Mouse (Mus musculus): Measurements from ENCODE around the gene Aqp6. TPM values are rescaled to one million over a fixed set of nuclear protein-coding genes. Genes with fewer than 3 reads are reported as not detected.

Aqp6 gene
- polyA plus RNA-seq (2015; fragmentation: Nextera tagmentation; extraction: Ambion mirVana): not detected in 2 replicates

DNA sequence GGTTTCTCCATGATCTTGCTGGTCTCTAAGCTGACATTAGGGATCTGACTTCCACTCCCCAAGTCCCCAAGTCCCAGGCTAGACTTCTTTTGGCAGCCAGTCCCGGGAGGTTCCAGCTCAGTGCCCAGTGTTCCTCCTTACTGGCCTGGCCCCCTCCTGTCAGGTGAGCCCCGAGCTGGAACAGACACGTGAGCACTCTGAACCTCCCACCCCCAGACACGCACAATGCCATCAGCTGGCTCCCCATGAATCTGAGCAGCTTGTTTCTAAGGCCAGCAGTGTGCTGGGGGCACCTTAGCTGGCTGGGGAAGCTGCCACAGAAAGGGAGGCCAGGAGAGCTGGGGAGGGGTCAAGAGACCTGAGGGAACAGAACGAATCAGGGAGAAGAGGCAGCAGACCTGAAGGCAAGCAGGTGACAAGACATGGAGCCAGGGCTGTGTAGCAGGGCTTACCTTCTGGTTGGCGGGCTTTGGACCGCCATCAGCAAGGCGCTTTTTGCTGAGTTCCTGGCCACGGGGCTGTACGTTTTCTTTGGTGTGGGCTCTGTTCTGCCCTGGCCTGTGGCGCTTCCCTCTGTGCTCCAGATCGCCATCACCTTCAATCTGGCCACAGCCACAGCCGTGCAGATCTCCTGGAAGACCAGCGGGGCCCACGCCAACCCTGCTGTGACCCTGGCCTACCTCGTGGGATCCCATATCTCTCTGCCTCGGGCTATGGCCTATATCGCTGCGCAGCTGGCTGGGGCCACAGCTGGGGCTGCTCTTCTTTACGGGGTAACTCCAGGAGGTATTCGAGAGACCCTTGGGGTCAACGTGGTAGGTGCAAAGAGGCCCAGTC, at the start of gene Aqp6:
TSS of gene Aqp6 (plus strand) at position 415 of the 837 bp plus-strand sequence.
- Histone ChIP-seq H3K4me3 (ENCODE audit: low read depth, low read length) (no peak within 1 kb of the TSS), H3K4me1 (ENCODE audit: insufficient read depth, low read depth, low read length) (no peaks in the 10 kb centered on the region; the same call in 1 of the 2 replicates), H3K27me3 (replicated peaks; ENCODE audit: insufficient read depth, low read length) (0 out of 2 replicates have a peak, but pooled peaks cover 8% of the 10 kb centered on the region), H3K27ac (ENCODE audit: low read length) (no peak within 1 kb of the TSS), H3K9ac (replicated peaks; ENCODE audit: low read depth) (no peak within 1 kb of the TSS), H3K4me2 (replicated peaks; ENCODE audit: low read depth, low read length) (no peak within 1 kb of the TSS), H3K9me3 (ENCODE audit: low read length) (no peaks in the 10 kb centered on the region), H3K36me3 (ENCODE audit: insufficient read depth, low read length) (no peaks in the 10 kb centered on the region)
- no peak for DNase-seq (ENCODE audit: low spot score)
- ATAC-seq: no peak
- TF ChIP-seq EP300 (IDR thresholded peaks at IDR 0.05) (no peak), CTCF (IDR thresholded peaks at IDR 0.05) (no peak)
- 72% methylated on average over 22 of the region's 22 CpGs for WGBS

DNA sequence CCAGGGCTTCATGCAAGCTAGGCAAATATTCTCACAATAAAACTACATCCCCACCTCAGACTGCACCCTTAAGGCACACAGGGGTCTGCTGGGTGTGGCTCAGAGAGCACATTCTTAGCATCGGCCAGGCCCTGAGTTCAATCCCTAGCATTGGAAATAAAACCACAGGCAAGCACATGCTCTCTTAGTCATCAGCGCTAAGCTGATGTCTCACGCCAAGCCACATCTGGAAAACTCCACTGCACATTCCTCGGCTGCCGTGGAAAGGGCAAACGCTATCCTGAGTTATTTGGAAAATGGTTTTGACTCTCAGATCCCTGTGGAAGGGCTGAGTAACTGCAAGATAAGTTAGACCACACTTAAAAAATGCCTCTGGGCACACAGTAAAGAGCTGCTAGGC, 47.4 kb upstream of the Aqp6 start:
- peak; percentile 48 for DNase-seq (ENCODE audit: low spot score)
- Histone ChIP-seq H3K9me3 (ENCODE audit: low read length) (no peaks in the 10 kb centered on the region), H3K4me2 (replicated peaks; ENCODE audit: low read depth, low read length) (no peak overlapping the region), H3K4me1 (ENCODE audit: insufficient read depth, low read depth, low read length) (no peaks in the 10 kb centered on the region), H3K9ac (replicated peaks; ENCODE audit: low read depth) (no peak overlapping the region), H3K4me3 (ENCODE audit: low read depth, low read length) (no peak overlapping the region), H3K36me3 (ENCODE audit: insufficient read depth, low read length) (no peaks in the 10 kb centered on the region), H3K27ac (ENCODE audit: low read length) (no peak overlapping the region), H3K27me3 (replicated peaks; ENCODE audit: insufficient read depth, low read length) (no peaks in the 10 kb centered on the region)
- 39% methylated on average over 6 of the region's 6 CpGs for WGBS
- peak; percentile 46; the same call in 1 of the 2 replicates for ATAC-seq
- TF ChIP-seq EP300 (IDR thresholded peaks at IDR 0.05): no peak
- 0 out of 2 replicates have a peak, but pooled peaks have one; percentile 11 for TF ChIP-seq CTCF (IDR thresholded peaks at IDR 0.05)

DNA sequence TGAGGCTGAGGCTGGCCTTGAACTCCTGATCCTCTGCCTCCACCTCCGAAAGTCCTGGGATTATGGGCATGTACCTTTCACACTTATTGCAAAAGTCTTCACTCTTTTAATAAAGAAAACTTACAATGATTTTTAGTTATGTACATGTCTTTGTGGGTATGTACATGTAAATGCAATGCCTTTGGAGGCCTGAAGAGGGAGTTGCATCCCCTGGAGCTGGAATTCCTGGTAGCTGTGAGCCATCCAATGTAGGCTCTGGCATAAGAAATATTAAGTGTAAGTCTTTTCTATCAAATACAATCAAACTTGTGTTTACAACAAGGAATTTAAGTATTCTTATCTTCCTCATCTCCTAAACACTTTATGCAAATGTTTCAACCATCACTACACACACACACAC, 42.3 kb upstream of the Aqp6 start:
- ATAC-seq: no peak
- Histone ChIP-seq H3K4me3 (ENCODE audit: low read depth, low read length) (no peak overlapping the region), H3K9me3 (ENCODE audit: low read length) (no peaks in the 10 kb centered on the region), H3K4me1 (ENCODE audit: insufficient read depth, low read depth, low read length) (no peaks in the 10 kb centered on the region), H3K27ac (ENCODE audit: low read length) (no peak overlapping the region), H3K27me3 (replicated peaks; ENCODE audit: insufficient read depth, low read length) (no peaks in the 10 kb centered on the region), H3K9ac (replicated peaks; ENCODE audit: low read depth) (no peak overlapping the region), H3K36me3 (ENCODE audit: insufficient read depth, low read length) (no peaks in the 10 kb centered on the region), H3K4me2 (replicated peaks; ENCODE audit: low read depth, low read length) (no peak overlapping the region)
- no peak for DNase-seq (ENCODE audit: low spot score)
- WGBS: 91% methylated on average over 1 of the region's 1 CpGs
- peak; percentile 35 for TF ChIP-seq CTCF (IDR thresholded peaks at IDR 0.05)
- no peak for TF ChIP-seq EP300 (IDR thresholded peaks at IDR 0.05)

DNA sequence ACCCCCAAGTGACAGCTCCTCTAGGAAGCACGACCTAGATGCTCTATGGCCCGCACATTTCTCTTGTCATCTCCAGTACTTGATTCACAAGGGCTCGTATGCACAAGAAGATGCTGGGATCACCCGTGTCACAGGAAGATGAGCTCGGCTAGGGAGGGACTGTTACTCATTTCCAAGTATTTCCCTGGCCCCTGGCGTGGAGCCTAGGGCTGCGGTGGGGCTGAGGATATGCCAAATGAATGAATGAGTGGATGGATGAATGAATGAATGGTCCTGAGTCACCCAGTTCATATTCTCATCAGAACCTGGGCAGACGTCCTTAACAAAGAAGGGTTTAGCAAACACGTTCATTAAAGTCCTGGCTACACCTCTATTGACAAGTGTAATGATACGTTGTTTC, 41.0 kb upstream of the Aqp6 start:
- Histone ChIP-seq H3K9ac (replicated peaks; ENCODE audit: low read depth) (no peak overlapping the region), H3K9me3 (ENCODE audit: low read length) (no peaks in the 10 kb centered on the region), H3K36me3 (ENCODE audit: insufficient read depth, low read length) (no peaks in the 10 kb centered on the region), H3K4me1 (ENCODE audit: insufficient read depth, low read depth, low read length) (no peaks in the 10 kb centered on the region), H3K4me2 (replicated peaks; ENCODE audit: low read depth, low read length) (no peak overlapping the region), H3K27ac (ENCODE audit: low read length) (no peak overlapping the region), H3K27me3 (replicated peaks; ENCODE audit: insufficient read depth, low read length) (no peaks in the 10 kb centered on the region), H3K4me3 (ENCODE audit: low read depth, low read length) (no peak overlapping the region)
- no peak for DNase-seq (ENCODE audit: low spot score)
- no peak for ATAC-seq
- TF ChIP-seq EP300 (IDR thresholded peaks at IDR 0.05) (no peak), CTCF (IDR thresholded peaks at IDR 0.05) (no peak)
- 62% methylated on average over 10 of the region's 10 CpGs for WGBS

DNA sequence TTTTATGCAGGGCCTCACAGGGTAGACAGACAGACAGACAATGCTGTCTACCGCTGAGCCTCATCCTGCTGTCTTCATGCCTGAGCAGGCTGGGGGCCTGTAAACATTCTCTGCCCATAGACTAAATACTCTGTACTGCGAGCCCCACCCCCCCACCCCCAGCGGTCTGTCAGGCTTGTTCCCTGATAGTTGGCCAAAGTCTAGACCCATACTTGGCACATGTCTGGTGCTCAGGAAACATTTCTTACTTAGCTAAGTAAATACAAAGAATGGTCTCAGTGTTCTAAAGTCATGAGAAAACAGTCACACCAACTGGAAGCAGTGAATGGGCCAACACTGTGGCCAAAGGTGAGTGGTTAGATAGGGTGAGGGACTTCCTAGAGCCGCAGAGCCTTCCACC, 33.8 kb upstream of the Aqp6 start:
- Histone ChIP-seq H3K27me3 (replicated peaks; ENCODE audit: insufficient read depth, low read length) (no peaks in the 10 kb centered on the region), H3K4me1 (ENCODE audit: insufficient read depth, low read depth, low read length) (no peaks in the 10 kb centered on the region), H3K9me3 (ENCODE audit: low read length) (no peaks in the 10 kb centered on the region), H3K36me3 (ENCODE audit: insufficient read depth, low read length) (no peaks in the 10 kb centered on the region), H3K4me3 (ENCODE audit: low read depth, low read length) (no peak overlapping the region), H3K27ac (ENCODE audit: low read length) (no peak overlapping the region), H3K4me2 (replicated peaks; ENCODE audit: low read depth, low read length) (no peak overlapping the region), H3K9ac (replicated peaks; ENCODE audit: low read depth) (no peak overlapping the region)
- WGBS: 32% methylated on average over 4 of the region's 4 CpGs
- TF ChIP-seq EP300 (IDR thresholded peaks at IDR 0.05): no peak
- no peak for TF ChIP-seq CTCF (IDR thresholded peaks at IDR 0.05)
- ATAC-seq (peak; percentile 29; the same call in 1 of the 2 replicates), DNase-seq (ENCODE audit: low spot score) (peak; percentile 39)

DNA sequence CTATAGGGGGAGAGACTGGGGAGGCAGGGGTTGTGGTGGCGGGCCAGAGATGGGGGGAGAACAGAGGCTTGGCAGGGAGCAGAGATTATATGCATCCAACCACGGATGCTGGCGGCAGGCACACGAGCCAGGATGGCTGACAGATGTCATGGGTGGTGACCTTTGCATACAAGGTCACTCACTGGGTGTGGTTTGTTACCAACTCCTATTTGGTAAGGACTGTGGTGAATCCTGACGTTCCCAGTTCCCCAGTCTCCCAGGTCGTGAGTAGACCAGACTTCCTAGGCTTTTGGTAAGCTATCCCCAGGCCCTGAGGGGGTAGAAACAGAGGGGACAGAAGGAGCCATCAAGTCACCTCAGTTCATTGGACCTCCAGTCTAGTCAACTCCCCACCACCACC, 32.5 kb upstream of the Aqp6 start:
- DNase-seq (ENCODE audit: low spot score): no peak
- ATAC-seq: no peak
- Histone ChIP-seq H3K27ac (ENCODE audit: low read length) (no peak overlapping the region), H3K9ac (replicated peaks; ENCODE audit: low read depth) (no peak overlapping the region), H3K4me1 (ENCODE audit: insufficient read depth, low read depth, low read length) (no peaks in the 10 kb centered on the region), H3K4me3 (ENCODE audit: low read depth, low read length) (no peak overlapping the region), H3K27me3 (replicated peaks; ENCODE audit: insufficient read depth, low read length) (no peaks in the 10 kb centered on the region), H3K9me3 (ENCODE audit: low read length) (no peaks in the 10 kb centered on the region), H3K36me3 (ENCODE audit: insufficient read depth, low read length) (no peaks in the 10 kb centered on the region), H3K4me2 (replicated peaks; ENCODE audit: low read depth, low read length) (no peak overlapping the region)
- WGBS: 55% methylated on average over 6 of the region's 6 CpGs
- TF ChIP-seq EP300 (IDR thresholded peaks at IDR 0.05): no peak
- TF ChIP-seq CTCF (IDR thresholded peaks at IDR 0.05): no peak

Measured in lung, postnatal 0 days (tissue).